Mouse (Mus musculus) lung, postnatal 36 days (tissue): Measurements from ENCODE around the gene Gm8138.
"Not testable (repeated sequence)": the region's sequence is repeated elsewhere in the genome, so short reads cannot be mapped to it uniquely, and the experiment has no call there.

ENCODE experiments used
- DNase-seq: peaks from one replicate; pipeline ENCODE4 v3.0.0; 2022; ENCODE audit warnings: mixed read lengths

The Gm8138 gene

GRCm38 (mm10) chr14:43416250-43416649, at the start of gene Gm8138:
Gene Gm8138, minus strand, starts transcription at chr14:43416350.
- not testable (repeated sequence) for DNase-seq

DNA sequence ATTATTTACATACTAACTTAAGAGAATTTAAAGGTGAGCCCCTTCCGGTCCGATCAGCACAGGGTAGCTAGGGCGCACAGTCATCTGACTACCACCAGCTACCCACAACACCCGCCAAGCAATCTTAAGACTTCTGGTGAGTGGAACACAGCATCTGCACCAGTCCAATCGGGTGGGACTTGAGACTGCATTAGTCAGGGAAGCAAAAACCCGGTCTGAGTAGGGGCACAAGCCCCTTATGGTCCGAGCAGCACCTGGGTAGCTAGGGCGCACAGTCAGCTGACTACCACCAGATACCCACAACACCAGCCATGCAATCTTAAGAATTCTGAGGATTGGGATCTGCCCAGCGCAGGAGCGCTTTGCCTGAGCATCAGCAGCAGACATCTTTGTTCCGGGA, 54.4 kb downstream of the Gm8138 start:
- DNase-seq, result not testable (repeated sequence)
